Mouse (Mus musculus) CH12.LX (cell line): ENCODE results near the gene Ldlrad1.

Experiments used
- CTCF ChIP-seq, 2 experiments: IDR thresholded peaks in 1 of 2; conservative IDR thresholded peaks in 1 of 2; 2 replicates each; pipeline ENCODE4 v1.5.1; 2011 to 2012; ENCODE audit warnings: low read depth in 2 of 2, low read length in 2 of 2, improper control_type of control experiment in 1 of 2, inconsistent platforms in 1 of 2, mild to moderate bottlenecking in 1 of 2, moderate library complexity in 1 of 2
- JUN ChIP-seq: IDR thresholded peaks from 2 replicates; pipeline ENCODE4 v1.6.1; 2011; ENCODE audit warnings: low read depth, mild to moderate bottlenecking, low read length, improper control_type of control experiment, moderate library complexity; ENCODE audit not compliant: insufficient read depth
- MAFK ChIP-seq: IDR thresholded peaks from 2 replicates; pipeline ENCODE4 v1.6.1; 2011; ENCODE audit warnings: low read length, improper control_type of control experiment; ENCODE audit not compliant: insufficient replicate concordance

DNA sequence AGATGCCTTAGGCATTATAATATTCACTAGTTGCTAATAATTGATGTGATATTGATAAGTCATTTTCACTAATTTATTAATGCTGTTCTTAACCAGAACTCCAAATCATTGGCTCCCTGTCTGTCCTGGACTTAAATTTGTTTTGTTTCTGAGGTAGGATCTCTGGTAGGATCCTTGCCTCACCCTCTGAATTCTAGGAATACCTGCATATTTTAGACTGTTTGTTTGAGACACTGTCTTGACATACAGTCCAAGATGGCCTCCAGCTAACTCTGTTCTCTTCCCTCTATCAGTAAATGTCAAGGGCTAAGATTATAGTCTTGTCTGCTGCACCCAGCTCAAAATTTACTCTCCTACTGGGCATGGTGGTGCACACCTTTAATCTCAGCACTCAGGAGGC lies 28.2 kb upstream of the Ldlrad1 start:
- TF ChIP-seq CTCF (conservative IDR thresholded peaks at IDR 0.05 in 1 of 2, IDR thresholded peaks at IDR 0.05 in 1 of 2; ENCODE audit: low read depth in 2 of 2, low read length in 2 of 2) (no peak), JUN (no peak), MAFK (no peak)
